Mouse (Mus musculus) WW6 (cell line): ENCODE results near the gene Fam181a.

Source experiments
- DNase-seq: peaks from one replicate; pipeline ENCODE4 v3.0.0-alpha.2; 2013; ENCODE audit warnings: low read depth, low spot score

The Fam181a gene

GRCm38 (mm10) chr12:103310744-103311267 lies at the start of gene Fam181a:
Fam181a (plus strand) TSS chr12:103310975.
- DNase-seq, result no peak

DNA sequence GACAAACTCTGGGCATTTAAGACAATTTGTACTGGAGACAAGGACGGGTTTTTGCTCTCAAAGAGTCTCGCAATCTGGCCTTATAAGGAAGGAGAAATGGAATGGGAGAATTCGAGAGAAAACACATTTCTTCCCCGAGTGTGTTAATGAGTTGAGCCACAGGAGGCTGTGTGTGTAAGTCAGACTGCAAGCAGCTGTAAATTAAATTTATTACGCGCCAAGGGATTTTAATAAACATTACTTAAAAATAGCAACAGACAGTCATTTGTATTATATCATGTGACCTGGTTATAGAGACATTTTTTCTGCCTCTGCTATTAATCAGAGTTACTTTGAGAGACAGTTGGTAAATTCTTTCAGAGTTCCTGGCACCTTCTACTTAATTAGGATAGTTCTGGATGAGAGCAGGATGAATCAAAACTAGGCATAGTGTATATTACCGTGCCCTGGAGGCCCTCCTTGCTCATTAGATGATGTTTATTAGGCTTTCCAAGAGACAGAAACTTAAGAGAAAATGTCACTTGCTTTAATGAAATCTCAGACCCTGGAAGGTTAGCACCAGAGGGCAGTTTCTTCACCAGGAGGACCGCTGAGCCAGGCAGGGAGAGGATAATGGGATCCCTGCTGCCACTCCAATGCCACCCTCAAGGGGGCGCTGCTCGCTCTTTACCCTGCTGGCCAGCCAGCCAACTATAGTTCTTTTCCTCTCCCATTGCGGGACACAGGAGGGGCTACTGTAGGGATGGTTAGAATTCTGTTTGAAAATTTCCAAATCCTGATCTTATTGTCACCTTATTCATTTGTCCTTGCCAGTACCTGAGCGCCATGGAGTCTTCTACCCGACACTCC lies 48.5 kb upstream of the Fam181a start:
- DNase-seq, result no peak

- no peak for DNase-seq
Observed at GRCm38 (mm10) chr12:103266605-103267004, 44.2 kb upstream of the Fam181a start.

GRCm38 (mm10) chr12:103272176-103272575 lies 38.6 kb upstream of the Fam181a start:
- no peak for DNase-seq

DNA sequence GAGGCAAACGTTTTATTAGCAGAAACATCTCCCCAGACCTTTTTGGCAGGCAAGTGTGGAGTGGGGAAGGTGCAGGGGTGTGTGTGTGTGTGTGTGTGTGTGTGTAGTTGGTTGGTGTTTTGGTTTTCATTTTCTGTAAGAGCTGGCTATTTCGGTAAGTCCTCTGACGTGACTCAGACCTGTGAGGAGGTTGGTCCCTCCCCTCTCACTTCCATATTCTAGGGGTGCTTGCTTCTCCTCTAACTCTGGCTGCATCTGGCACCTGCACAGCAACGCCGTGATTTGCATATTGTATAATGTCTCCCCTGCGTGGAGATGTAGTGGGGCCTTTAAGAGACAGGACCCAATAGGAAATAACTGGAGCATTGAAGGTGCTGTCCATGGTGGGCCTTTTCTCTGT lies 37.7 kb upstream of the Fam181a start:
- DNase-seq, result no peak

- no peak for DNase-seq
Observed at GRCm38 (mm10) chr12:103273732-103274131, 37.0 kb upstream of the Fam181a start.

DNA sequence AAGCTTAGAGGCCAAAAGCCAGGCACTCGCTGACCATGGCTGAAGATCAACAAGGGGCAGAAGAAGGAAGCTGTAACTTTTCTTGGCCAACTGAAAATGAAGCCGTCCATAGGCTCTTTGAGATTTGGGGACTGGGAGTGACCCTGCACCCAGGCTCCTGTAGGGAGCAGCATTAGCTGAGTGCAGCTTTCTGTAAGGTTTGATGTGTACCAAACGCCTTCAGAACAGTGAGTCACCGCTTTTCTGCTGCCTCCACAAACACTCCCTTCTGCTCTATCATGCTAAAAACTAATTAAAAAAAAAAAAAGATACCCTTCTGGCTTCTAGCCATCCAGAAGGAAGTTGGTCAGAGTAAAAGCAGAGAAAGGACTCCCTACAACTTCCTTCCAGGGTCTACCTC lies 34.4 kb upstream of the Fam181a start:
- no peak for DNase-seq

DNA sequence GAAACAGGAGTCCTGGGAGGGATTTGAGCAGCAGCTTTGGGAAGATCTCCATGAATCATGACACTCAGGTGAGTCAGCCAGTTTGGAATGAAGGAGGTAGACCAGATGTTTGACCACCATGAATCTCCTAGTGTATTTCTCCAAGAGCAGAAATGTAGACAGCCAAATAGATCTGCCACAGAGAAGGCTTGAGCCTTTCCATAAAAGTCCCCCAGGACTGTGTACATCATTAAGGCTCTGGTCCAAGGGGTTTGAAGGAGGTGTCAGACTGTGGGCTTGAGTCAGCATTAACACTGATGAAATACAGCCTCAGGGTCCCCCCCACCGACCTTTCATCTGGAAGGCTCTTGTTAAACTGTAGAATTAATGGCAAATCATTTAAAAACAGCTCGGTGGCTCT lies 29.3 kb upstream of the Fam181a start:
- no peak for DNase-seq

DNA sequence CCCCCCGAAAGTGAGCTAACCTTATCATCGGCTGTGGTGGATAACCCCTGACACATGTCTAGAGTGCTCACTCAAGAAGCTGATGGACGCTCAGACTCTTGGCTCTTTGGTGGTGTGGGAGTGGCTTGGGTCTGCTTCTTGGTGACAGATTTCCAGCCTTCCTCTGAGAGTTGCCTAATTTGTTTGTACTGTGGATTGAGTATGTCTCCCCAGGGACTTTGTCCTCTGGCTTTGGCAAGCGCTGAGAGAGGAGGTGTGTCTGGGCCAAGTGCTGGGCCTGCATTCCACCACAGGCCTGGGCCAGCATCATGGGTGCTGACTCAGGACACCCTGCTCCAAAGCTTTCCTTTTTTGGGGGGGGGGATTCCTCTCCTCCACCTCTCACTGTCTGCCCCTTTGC lies 28.9 kb upstream of the Fam181a start:
- DNase-seq, result no peak

- no peak for DNase-seq
Observed at GRCm38 (mm10) chr12:103282936-103283335, 27.8 kb upstream of the Fam181a start.

- no peak for DNase-seq
Observed at GRCm38 (mm10) chr12:103283411-103283810, 27.4 kb upstream of the Fam181a start.

- DNase-seq, result no peak
Observed at GRCm38 (mm10) chr12:103287276-103287675, 23.5 kb upstream of the Fam181a start.

DNA sequence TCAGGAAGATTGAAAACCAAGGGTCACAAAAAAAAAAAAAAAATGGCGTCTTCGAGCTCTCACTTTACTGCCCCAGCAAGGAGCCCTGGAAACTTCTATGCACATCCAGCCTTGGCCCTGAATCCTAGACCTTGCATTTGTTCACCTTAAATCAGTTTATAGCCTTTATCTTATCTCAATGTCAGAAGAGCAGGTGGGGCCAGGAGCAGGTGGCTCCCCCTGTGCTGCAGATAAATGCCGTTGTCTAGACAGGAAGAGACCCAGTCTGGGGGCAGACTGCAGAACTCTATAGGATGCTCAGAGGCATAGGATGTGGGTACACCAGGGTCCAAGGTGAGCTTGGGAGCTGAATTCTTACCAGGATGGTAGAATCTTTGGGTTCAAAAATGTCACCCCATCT lies 18.4 kb upstream of the Fam181a start:
- DNase-seq, result no peak

- no peak for DNase-seq
Observed at GRCm38 (mm10) chr12:103296292-103296691, 14.5 kb upstream of the Fam181a start.

DNA sequence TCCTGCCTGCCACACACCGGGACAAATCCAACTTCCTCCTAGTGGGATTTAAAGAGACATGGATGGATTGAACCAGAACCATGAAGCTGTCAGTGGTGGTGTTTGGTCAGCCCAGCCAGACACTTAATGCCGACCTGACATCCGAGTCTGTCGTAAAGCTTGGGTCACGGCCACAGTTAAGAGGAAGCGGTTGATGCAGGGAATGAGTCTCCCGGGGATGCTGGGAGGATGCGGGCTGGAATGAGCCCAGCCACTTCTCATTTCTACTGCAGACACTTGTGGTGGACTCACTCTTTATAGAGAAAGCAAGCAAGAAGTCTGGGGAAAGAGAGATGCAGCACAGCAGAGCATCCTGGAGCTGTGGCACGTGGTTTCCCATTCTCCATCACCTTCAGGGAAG lies 10.3 kb upstream of the Fam181a start:
- no peak for DNase-seq

- DNase-seq, result no peak
Observed at GRCm38 (mm10) chr12:103301645-103302044, 9.1 kb upstream of the Fam181a start.

GRCm38 (mm10) chr12:103302960-103303359 lies 7.8 kb upstream of the Fam181a start:
- no peak for DNase-seq

GRCm38 (mm10) chr12:103306224-103306623 lies 4.6 kb upstream of the Fam181a start:
- DNase-seq, result no peak

GRCm38 (mm10) chr12:103306720-103307119 lies 4.1 kb upstream of the Fam181a start:
- DNase-seq, result peak; percentile 28

- DNase-seq, result no peak
Observed at GRCm38 (mm10) chr12:103311921-103312320, 1.1 kb downstream of the Fam181a start.

DNA sequence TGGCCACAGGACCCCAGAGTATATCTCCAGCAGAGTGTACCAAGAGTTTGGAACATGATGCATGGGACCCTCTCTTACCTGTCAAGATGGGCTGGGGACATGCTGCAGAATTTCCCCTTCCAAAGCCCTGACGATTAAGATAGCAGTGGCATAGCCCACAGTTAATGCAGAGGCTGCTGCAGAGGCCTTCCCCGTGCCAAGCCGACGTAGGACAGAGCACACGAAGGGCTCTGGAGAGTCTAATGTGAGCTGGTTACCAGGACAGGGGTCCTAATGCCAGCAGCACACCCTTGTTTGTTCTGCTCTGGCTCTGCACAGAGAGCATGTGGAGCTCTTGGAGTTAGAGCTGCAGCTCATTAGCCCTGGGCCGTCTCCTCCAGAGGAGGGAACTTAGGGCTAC lies 2.5 kb downstream of the Fam181a start:
- DNase-seq, result no peak

DNA sequence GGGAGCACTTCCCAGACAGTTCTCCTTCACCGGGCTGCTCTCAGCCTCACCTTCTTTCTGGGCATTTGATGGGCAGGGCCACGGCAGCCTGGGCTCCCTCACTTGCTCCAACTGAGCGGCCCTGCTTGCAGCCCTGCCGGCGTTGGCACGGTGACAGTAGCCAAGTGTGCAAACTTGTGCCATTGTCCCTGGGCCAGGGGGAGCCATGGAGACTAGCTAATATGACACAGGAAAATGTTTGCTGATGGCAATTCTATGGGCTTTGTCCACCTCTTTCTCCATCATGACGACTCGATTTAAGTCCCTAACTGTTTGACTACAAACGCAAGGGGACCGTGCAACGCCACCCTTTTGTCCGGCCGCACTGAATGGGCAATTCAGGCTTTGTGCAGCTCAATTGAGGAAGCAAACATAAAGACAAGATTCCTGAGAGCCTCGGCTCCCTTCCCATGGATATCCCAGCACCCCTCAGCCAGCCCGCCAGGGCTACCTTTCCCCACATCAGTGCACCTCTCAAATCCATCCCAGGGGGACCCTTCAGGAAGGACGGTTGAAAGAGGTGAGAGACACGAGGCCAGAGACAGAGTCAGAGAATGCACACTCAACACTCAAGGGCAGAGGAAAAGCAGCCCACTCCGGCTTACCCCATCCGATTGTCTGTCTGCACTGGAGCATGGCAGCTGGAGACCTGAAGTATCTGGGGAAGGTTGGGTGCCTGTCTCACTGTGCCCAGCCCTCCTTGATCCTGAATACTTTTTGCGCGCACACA lies 3.3 kb downstream of the Fam181a start:
- DNase-seq, result no peak
